Mouse (Mus musculus): ENCODE results near the gene Elp4.

- TF ChIP-seq CTCF (IDR thresholded peaks at IDR 0.05; ENCODE audit: control insufficient read depth, insufficient read depth, insufficient replicate concordance, low read depth, low read length): no peak
- no peak for TF ChIP-seq POLR2A (IDR thresholded peaks at IDR 0.05; ENCODE audit: control insufficient read depth, low read depth, low read length)
These were observed 123.6 kb downstream of the Elp4 start for GRCm38 (mm10) chr2:105780739-105781138.
